Mouse (Mus musculus) NIH3T3 (cell line): ENCODE measurements at regions not wholly inside any gene's neighbourhood (a gene's known extent, or its start where the extent isn't known, plus 50 kb on each side); places are given as distances from the start of the nearest gene placed in this dataset.
A peak's percentile ranks its signal among the peaks of the same experiment; 100 is the strongest.

Experiments used
- DNase-seq: peaks from one replicate; pipeline ENCODE4 v3.0.0-alpha.2; 2012; ENCODE audit warnings: low read depth

- no peak for DNase-seq
These were observed 599.2 kb downstream of the Pard3 start for GRCm38 (mm10) chr8:127662776-127663499.

- DNase-seq, result peak; percentile 64
These were observed 602.9 kb downstream of the Pard3 start for GRCm38 (mm10) chr8:127666606-127667005.

DNA sequence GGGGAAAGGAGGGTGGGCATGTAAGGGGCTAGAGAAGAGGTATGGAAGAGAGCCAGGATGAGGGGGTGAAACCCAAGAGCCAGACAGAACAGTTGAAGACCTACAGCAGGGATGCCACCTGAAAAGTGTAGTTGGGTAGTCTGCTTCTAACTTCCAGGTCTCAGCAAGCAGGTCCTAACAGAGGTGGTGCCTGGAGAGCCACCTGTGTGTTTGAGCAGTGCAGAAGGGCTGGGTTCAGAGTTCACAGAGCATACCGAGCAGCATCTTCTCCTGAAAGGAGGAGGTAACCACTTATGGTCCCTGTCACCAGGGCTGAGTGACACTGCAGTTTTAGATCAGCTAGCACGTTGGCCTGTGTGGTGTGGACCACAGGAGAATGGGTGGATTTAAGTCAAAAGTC is 605.3 kb downstream of the Pard3 start:
- DNase-seq, result no peak

GRCm38 (mm10) chr8:127674063-127674462 is 610.4 kb downstream of the Pard3 start:
- DNase-seq, result no peak

DNA sequence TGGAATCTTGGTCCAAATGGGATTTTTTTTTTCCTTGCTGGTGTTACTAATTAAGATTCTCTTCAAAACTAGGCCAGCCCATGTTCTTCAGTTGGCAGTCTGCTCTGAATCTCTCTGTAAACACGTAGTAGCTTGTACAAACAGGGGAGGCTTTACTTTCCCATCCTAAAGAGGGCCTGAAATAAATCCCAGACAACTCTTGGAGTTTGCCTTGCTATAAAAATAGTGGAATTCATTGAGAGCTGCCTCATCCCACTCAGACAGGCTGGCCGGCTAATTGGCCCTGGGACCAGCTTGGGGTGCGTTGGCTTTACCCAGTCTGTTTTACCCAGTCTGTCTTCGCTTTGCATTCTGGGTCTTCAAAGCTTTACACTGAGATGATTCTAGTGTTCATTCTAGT is 611.7 kb downstream of the Pard3 start:
- no peak for DNase-seq

- no peak for DNase-seq
These were observed 616.5 kb downstream of the Pard3 start for GRCm38 (mm10) chr8:127680205-127680604.

DNA sequence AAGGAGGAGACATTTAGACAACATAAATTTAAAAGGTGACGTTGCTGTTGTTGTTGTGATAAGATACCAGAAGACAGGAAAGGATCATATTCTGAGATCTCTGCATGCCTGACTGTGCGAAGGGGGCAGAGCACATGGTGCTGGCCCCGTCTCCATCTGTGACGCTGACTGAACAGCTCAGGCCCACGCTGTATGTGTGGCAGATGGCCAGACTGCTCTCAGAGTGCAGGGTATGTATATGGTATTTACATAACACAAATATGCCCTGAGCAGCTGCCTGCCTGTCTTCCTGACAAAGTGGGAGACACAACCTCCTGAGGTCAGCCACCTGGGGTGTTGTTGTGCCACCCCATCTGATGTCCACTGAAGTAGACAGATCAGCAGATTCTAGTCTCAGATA is 620.5 kb downstream of the Pard3 start:
- DNase-seq, result peak; percentile 9

- no peak for DNase-seq
These were observed 627.1 kb downstream of the Pard3 start for GRCm38 (mm10) chr8:127690792-127691191.

- peak; percentile 57 for DNase-seq
These were observed 634.7 kb downstream of the Pard3 start for GRCm38 (mm10) chr8:127698404-127698803.

DNA sequence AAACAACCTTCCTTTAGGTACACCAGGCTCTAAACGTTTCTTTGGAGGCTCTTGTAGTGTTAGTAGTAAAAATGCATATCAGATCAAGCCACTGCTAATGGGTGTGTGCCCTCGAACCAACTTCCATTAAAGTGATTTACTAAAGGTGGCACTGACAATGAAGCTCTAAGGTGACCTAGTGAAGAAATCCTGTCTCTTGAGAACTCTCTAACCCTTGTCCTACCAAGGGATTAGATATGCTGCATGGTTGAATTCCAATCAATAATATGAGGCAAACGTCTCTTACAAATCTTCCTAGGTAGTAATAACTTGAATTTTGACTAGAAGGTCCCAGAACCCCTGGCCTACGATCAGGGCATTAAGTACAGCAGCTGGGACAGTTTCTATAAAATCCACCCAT is 640.7 kb downstream of the Pard3 start:
- no peak for DNase-seq

DNA sequence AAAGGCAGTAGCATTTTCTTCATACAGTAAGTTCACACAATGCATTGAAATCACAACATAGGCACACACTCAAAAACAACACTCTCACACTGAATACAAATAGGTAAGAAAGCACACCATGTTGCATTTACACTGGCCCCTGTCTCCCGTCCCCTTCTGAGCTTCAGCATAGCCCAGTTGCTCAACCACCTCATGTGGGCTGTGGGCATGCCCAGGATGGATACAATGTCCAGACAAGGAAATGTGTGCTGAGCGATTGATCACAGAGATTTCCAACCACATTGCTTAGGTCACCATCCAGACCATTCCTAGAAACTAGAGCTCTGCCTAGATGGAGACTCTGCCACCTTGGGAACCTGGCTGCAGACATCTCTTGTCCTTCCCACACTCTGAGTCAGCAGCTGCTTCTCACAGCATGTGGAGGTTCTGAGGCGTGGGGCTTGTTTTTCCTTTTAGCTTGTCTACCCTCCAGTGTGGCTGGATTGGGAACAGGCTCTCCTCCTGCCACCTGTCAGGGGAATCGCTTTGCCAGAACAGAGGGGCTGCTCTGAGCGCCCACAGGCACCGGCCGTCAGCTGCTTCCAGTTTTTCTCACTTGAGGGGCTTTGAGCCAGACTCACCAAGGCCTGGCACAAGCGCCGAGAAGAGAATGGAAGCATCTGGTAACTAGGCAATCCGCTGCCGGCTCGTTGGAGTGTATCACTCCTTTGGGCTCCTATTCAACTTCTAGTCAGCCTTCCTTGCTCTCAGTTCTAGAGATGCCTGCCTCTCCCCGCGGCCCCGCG is 642.5 kb downstream of the Pard3 start:
- DNase-seq, result no peak

GRCm38 (mm10) chr8:127709439-127709838 is 645.7 kb downstream of the Pard3 start:
- DNase-seq, result no peak

- DNase-seq, result no peak
These were observed 643.3 kb upstream of the Nrp1 start for GRCm38 (mm10) chr8:127715097-127715496.

GRCm38 (mm10) chr8:127717969-127718368 is 640.4 kb upstream of the Nrp1 start:
- no peak for DNase-seq

DNA sequence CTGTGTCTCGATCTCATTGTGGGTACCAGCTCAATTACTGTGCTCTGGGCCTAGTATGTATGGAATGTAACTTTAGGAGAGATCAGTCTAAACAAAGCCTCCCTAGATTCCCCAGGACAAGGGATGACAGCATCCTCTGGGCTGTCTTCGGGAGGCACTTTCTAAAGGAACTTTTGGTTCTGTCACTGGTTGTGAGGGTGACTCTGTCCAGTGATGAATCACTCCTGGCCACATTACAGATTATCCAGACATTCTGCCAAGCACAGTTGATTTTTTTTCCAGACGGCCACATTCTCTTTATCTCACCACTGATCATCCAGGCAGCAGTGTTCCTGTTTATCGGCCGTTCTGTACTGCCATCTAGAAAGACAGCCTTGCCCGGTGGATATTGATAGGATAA is 638.5 kb upstream of the Nrp1 start:
- peak; percentile 22 for DNase-seq

- DNase-seq, result peak; percentile 77
These were observed 637.7 kb upstream of the Nrp1 start for GRCm38 (mm10) chr8:127720593-127721290.

DNA sequence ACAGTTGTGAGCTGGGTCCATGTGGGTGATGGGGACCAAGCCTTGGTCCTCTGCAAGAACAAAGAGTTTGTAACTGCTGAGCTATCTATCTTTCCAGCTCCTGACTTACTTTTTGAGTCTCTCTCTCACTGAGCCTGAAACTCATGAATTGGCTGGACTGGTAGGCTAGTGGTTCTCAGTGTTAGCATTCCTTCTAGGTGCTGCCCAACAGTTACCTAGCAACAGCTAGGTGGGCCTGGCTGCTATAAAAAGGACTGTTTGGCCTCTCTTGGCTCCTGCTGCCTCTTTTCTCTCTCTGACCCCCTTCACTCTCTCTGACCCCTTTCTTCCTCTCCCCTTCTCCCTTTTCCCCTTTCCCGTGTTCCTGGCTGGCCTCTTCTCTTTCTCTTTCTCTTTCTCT is 636.8 kb upstream of the Nrp1 start:
- DNase-seq, result no peak

- peak; percentile 7 for DNase-seq
These were observed 624.3 kb upstream of the Nrp1 start for GRCm38 (mm10) chr8:127734059-127734458.

DNA sequence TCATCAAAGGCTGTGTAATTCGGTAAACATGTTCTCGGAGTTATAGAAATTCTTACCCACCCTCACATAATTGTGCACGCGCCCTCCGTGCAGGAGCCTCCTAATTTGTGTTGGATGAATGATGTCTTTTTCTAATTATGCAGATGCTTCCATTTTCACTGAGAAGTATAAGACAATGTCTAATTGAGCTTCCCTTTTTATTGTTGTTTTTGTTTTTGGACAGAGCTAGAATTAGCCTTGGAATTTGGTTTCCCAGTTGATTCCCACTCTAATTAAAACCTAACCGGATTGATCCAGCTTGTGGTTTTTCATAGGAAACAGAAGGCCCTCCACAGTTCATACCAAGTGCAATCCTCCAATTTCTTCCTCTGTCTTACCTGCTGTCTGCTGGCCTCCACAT is 616.2 kb upstream of the Nrp1 start:
- DNase-seq, result no peak

DNA sequence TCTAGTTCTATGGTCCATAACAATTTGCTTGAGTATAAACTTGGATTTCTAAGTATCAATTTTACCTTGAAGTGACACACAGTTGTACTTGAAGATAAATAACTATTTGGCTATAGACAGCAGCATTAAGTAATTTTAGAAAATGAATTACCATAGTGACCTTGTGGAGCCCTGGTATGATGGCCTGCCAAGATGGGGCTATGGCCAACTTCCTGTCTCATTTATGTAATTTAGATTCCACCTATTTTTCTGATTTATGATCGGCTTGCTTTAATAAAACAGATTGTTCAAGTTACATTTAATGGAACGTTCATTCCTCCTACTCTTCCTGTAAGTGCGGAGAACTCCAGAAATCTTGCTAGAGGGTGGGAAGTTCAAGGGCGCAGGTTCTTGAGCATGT is 613.2 kb upstream of the Nrp1 start:
- DNase-seq, result no peak

DNA sequence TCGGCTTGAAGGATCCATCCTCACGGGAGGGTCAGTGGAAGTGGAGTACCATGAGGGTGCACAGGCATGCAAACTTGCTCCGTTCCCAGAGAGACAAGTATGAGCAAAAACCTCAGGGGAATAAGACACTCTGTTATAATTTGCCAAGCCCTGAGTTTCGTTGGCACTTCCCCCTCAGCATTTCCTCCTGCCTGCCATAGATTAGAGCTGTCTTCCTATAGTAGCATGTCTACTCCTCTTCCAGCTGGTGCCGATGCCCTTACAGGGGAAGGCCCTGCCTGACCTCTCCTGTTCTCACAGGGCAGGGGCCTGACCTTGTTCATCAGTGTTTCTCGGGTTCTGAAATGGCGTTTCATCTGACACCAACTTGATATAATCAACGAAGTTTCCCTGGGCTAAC is 611.9 kb upstream of the Nrp1 start:
- no peak for DNase-seq

- DNase-seq, result peak; percentile 32
These were observed 605.5 kb upstream of the Nrp1 start for GRCm38 (mm10) chr8:127752871-127753270.
